Mouse (Mus musculus) liver, embryonic 14.5 days (tissue): ENCODE results near the gene Fbrs. TPM values are rescaled to one million over a fixed set of nuclear protein-coding genes. Genes with fewer than 3 reads are reported as not detected.

Source experiments
- ATAC-seq: fragments of 200-750 bp; cut with Nextera tagmentation; 2 replicates; pipeline ENCODE4 v1.8.0; 2017; ENCODE audit warnings: moderate number of reproducible peaks, mild to moderate bottlenecking, moderate library complexity; ENCODE audit not compliant: insufficient read depth
- DNase-seq, 3 experiments: peaks; one replicate each; pipeline ENCODE4 v3.0.0-alpha.2; 2012 to 2013; ENCODE audit warnings: low read depth in 3 of 3, low spot score in 3 of 3
- H3K27ac ChIP-seq: fragments of 300-500 bp; sonication (generic); 2 replicates; pipeline ENCODE4 v1.5.1; 2014; ENCODE audit warnings: moderate library complexity, mild to moderate bottlenecking, control low read depth, inconsistent platforms
- H3K27me3 ChIP-seq: fragments of 300-500 bp; sonication (generic); 2 replicates; pipeline ENCODE4 v1.6.1; 2014; ENCODE audit warnings: mild to moderate bottlenecking, low read length, moderate library complexity; ENCODE audit not compliant: control insufficient read depth, insufficient read depth
- H3K36me3 ChIP-seq: fragments of 300-500 bp; sonication (generic); replicated peaks from 2 replicates; pipeline ENCODE4 v1.6.1; 2014; ENCODE audit warnings: low read depth; ENCODE audit not compliant: control insufficient read depth, insufficient read depth
- H3K4me1 ChIP-seq, 2 experiments: fragments of 200-500 bp in 1 of 2; fragments of 300-500 bp in 1 of 2; sonication (generic) in 1 of 2; replicated peaks; 2 replicates each; pipeline ENCODE4 v1.6.1; 2012 to 2014; ENCODE audit warnings: antibody characterized with exemption in 1 of 2, inconsistent platforms in 1 of 2, low read length in 1 of 2; ENCODE audit not compliant: control insufficient read depth in 2 of 2, insufficient read depth in 2 of 2
- H3K4me2 ChIP-seq: fragments of 300-500 bp; sonication (generic); 2 replicates; pipeline ENCODE4 v1.6.1; 2014; ENCODE audit warnings: low read depth, mild to moderate bottlenecking, control low read depth, moderate library complexity
- H3K4me3 ChIP-seq, 2 experiments: fragments of 200-500 bp in 1 of 2; fragments of 300-500 bp in 1 of 2; sonication (generic) in 1 of 2; 2 replicates each; pipeline ENCODE4 v1.5.1; 2012 to 2014; ENCODE audit warnings: low read depth in 2 of 2, low read length in 2 of 2, mild to moderate bottlenecking in 2 of 2, control low read depth in 1 of 2, inconsistent platforms in 1 of 2, moderate library complexity in 1 of 2; ENCODE audit not compliant: insufficient read depth in 1 of 2
- H3K9ac ChIP-seq: fragments of 300-500 bp; sonication (generic); replicated peaks from 2 replicates; pipeline ENCODE4 v1.6.1; 2014; ENCODE audit warnings: mild to moderate bottlenecking, control low read depth, moderate library complexity
- H3K9me3 ChIP-seq: fragments of 300-500 bp; sonication (generic); 2 replicates; pipeline ENCODE4 v1.6.1; 2016; ENCODE audit warnings: low read length, mixed read lengths; ENCODE audit not compliant: control insufficient read depth
- CTCF ChIP-seq: IDR thresholded peaks from 2 replicates; pipeline ENCODE4 v1.5.1; 2016; ENCODE audit warnings: antibody characterized with exemption, low read depth, control low read depth
- EP300 ChIP-seq: IDR thresholded peaks from 2 replicates; pipeline ENCODE4 v1.6.1; 2016; ENCODE audit warnings: antibody characterized with exemption, low read depth
- WGBS: fragments of 180-500 bp; shearing (Covaris S2); extraction: QIAGEN DNeasy Blood & Tissue Kit; methylation state at CpG from one replicate; pipeline ENCODE4 v1.1.7; 2014; ENCODE audit not compliant: insufficient replicate concordance; 5-methylcytosine and 5-hydroxymethylcytosine counted together
- polyA plus RNA-seq, 2 experiments: library from polyadenylated mRNA; depleted of rRNA in 1 of 2; stranded (reverse) in 1 of 2; unstranded in 1 of 2; fragments of >200 nt; fragmentation: Nextera tagmentation in 1 of 2; extraction: Ambion mirVana in 1 of 2; gene quantifications; 2 replicates each; pipeline versions ENCODE4 v1.2.1 to v1.2.3; 2012 to 2014

The Fbrs gene
- polyA plus RNA-seq, 2 experiments = 4.7 to 7.3 TPM

GRCm38 (mm10) chr7:127471646-127472010 is 7.4 kb upstream of the Fbrs start:
- Histone ChIP-seq H3K27me3 (no peaks in the 10 kb centered on the region), H3K4me1 (peaks cover 17% of the 10 kb centered on the region in 2 experiments), H3K4me3 (peak overlapping the region; percentile 93 to 99), H3K9ac (peak overlapping the region; percentile 95), H3K36me3 (peaks cover 37% of the 10 kb centered on the region), H3K4me2 (peak overlapping the region; percentile 89), H3K27ac (peak overlapping the region; percentile 94), H3K9me3 (no peaks in the 10 kb centered on the region; the same call in 1 of the 2 replicates)
- 1% methylated on average over 24 of the region's 25 CpGs for WGBS
- TF ChIP-seq EP300 (no peak), CTCF (peak; percentile 36)
- peak; percentile 44 for ATAC-seq
- DNase-seq = no peak

DNA sequence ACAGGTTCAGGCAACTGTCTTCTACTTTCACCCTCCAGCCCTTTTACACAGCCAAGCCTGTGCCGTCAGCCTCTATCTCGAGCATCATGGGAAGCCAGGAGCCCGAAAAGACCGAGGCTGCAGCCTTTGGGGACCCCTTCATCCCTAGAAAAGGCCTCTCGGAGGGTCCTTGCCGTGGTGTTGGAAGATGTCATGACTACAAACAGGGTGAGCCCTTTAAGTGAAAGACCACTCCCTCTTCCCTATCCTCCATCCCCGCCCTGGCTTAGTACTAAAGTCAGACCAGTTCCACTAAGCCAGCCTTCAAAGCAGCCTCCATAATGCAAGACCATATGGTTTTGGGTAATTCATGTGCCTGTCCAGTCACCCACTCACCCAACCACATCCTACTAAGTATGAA is 6.9 kb upstream of the Fbrs start:
- Histone ChIP-seq H3K27ac (peak overlapping the region; percentile 94), H3K36me3 (peaks cover 39% of the 10 kb centered on the region), H3K4me2 (peak overlapping the region; percentile 89), H3K4me1 (peaks cover 20 to 21% of the 10 kb centered on the region in 2 experiments), H3K9me3 (no peaks in the 10 kb centered on the region; the same call in 1 of the 2 replicates), H3K27me3 (no peaks in the 10 kb centered on the region), H3K9ac (peak overlapping the region; percentile 95), H3K4me3 (peak overlapping the region; percentile 93 to 99)
- WGBS = 4% methylated on average over 7 of the region's 7 CpGs
- ATAC-seq (no peak), DNase-seq (no peak)
- no peak for TF ChIP-seq CTCF

- 87% methylated on average over 5 of the region's 5 CpGs for WGBS
- ATAC-seq (no peak), DNase-seq (no peak)
- no peak overlapping the region for H3K4me2 ChIP-seq
- no peaks in the 10 kb centered on the region for H3K27me3 ChIP-seq
- TF ChIP-seq EP300 (no peak), CTCF (peak; percentile 31; the same call in 1 of the 2 replicates)
- H3K9ac ChIP-seq = no peak overlapping the region
- H3K36me3 ChIP-seq = peaks cover 37% of the 10 kb centered on the region
- H3K4me3 ChIP-seq = no peak overlapping the region
- H3K4me1 ChIP-seq = peaks cover 23 to 24% of the 10 kb centered on the region in 2 experiments
- H3K27ac ChIP-seq = no peak overlapping the region
- H3K9me3 ChIP-seq = no peaks in the 10 kb centered on the region
Observed at GRCm38 (mm10) chr7:127473705-127474104, 5.3 kb upstream of the Fbrs start.

DNA sequence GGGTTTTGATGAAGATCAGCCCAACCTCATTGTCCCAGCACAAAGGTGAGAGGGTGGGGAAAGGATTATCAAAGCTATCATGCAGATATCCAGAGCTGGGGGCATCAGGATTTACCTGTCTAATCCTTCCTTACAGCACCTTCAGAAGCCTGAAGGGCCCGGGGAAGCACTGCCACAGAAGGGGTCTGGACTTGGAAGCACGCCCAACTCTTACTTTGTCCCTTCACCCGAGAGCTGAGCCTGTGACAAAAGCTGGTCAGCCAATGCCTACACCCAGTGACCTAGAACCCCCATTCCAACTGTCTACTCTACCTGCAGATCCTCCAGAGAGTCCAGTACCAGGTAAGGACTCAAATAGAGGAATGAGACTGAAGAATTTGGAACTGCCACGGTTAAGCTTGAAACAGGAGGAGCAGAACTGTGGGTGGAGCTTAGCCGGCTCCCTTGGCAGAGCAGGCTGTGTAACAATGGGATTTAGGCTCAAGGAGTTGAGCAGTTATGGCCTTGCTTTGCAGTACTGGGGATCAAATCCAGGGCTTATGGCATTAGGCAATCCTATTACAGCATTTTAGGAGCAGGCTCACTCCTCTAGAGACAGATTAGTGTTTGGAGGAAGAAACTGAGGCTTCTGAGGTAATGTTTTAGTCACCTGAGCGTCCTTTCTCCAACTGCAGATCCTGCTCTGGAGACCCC is 4.5 kb upstream of the Fbrs start:
- Histone ChIP-seq H3K4me1 (peaks cover 22 to 24% of the 10 kb centered on the region in 2 experiments), H3K9me3 (no peaks in the 10 kb centered on the region), H3K4me3 (no peak overlapping the region), H3K27ac (no peak overlapping the region), H3K36me3 (peaks cover 37% of the 10 kb centered on the region), H3K9ac (no peak overlapping the region), H3K4me2 (no peak overlapping the region), H3K27me3 (no peaks in the 10 kb centered on the region)
- DNase-seq (no peak), ATAC-seq (no peak)
- no peak for TF ChIP-seq CTCF
- TF ChIP-seq EP300 = no peak
- 83% methylated on average over 6 of the region's 6 CpGs for WGBS

GRCm38 (mm10) chr7:127475186-127475740 is 3.7 kb upstream of the Fbrs start:
- WGBS = 86% methylated on average over 11 of the region's 11 CpGs

More at GRCm38 (mm10) chr7:127475186-127475740, 3.7 kb upstream of the Fbrs start:
- no peak for DNase-seq
- H3K9ac ChIP-seq = no peak overlapping the region
- no peaks in the 10 kb centered on the region for H3K27me3 ChIP-seq
- ATAC-seq = no peak
- peaks cover 37% of the 10 kb centered on the region for H3K36me3 ChIP-seq
- peaks cover 22 to 26% of the 10 kb centered on the region in 2 experiments for H3K4me1 ChIP-seq
- no peak overlapping the region for H3K4me3 ChIP-seq
- no peak for TF ChIP-seq EP300
- TF ChIP-seq CTCF = no peak
- H3K4me2 ChIP-seq = no peak overlapping the region
- H3K27ac ChIP-seq = no peak overlapping the region
- no peaks in the 10 kb centered on the region for H3K9me3 ChIP-seq
